11 mouse cellular contexts compared by ENCODE assay signal in the genomic region with DNA sequence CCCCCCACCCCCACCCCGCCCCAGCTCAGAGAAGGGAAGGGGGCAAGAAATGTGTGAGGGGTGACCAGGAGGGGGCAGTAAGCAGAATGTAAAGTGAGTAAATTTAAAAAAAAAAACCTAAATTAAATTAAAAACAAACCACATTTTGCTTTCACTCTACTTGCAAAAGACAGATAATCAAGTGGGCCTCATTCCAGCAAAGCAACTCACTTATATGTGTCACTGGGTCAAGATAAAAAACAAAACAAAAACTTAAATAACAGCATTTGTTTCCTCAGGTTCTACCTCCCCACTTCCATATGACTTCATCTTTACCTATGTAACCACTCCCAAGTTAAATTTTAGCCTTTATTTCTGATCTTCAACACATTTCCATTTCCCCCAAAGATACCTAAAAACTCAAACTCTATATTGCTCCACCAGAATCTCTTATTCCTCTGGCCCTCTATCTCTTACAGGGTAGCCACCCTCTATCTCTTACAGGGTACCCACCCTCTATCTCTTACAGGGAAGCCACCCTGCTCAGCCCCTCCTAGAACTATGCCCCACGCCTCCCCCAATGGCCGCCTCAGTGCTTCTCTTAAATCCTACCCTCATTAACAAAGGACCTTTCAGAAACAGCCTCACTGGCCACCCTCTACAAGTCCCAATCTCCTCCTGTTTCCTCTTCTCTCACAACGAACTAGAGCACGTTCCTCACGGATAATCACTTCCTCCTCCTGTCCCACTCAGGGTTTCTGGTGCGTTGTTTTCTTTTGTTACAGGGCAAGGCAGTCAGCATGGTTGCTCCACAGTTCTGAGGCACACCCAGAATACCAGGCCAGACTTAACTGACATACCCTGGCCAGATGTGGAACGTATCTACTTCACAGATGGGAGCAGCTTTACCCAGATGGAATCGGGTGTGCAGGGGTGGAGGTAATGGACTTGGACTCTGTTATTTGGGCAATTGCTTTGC. TPM values are rescaled to one million over a fixed set of nuclear protein-coding genes. Genes with fewer than 3 reads are reported as not detected.
DNase-seq lines count a peak whose midpoint lies in the region; ATAC-seq and TF ChIP-seq lines count a peak whose summit lies in the region.
"Had no signal": no experiment of that assay in that cellular context is flagged by ENCODE, and none has a peak within 500 bp of the region (broad histone marks: within the 10 kb centered on the region; RNA-seq: fewer than 3 reads in every experiment).

No protein-coding gene starts in this region.

- peaks cover 16% of the 10 kb centered on the region for H3K4me1 ChIP-seq in spleen, adult 2 months (ENCODE audit: control insufficient read depth, insufficient read depth, insufficient read length)
- H3K4me1 ChIP-seq in limb, embryonic 11.5 days (ENCODE audit: control insufficient read depth, insufficient read depth, low read length), result no peaks in the 10 kb centered on the region
- H3K4me1 ChIP-seq: midbrain, embryonic 15.5 days had no signal

- 62% methylated on average over 9 of the region's 9 CpGs for WGBS in spleen, adult 2 months
- 69% methylated on average over 9 of the region's 9 CpGs for WGBS in limb, embryonic 11.5 days

- no peaks in the 10 kb centered on the region for H3K36me3 ChIP-seq in spleen, adult 2 months (ENCODE audit: control insufficient read depth, insufficient read depth, low read length)
- no peaks in the 10 kb centered on the region for H3K36me3 ChIP-seq in limb, embryonic 11.5 days (ENCODE audit: control insufficient read depth, insufficient read depth, low read length)
- H3K36me3 ChIP-seq: midbrain, embryonic 15.5 days had no signal

- peak; percentile 5 for DNase-seq in embryo, embryonic 10 days (ENCODE audit: low spot score)
- DNase-seq in embryo, embryonic 11 days, result no peak
- DNase-seq in spleen, adult 2 months (ENCODE audit: low read depth in 1 of 2, low spot score in 2 of 2), result no peak
- no peak for DNase-seq in spleen, postnatal 10 days (ENCODE audit: low spot score in 2 of 2)
- DNase-seq in limb, embryonic 11.5 days (ENCODE audit: low spot score), result peak; percentile 26
- DNase-seq in mesoderm, embryonic 11.5 days (ENCODE audit: low read depth, low spot score), result peak; percentile 6
- DNase-seq in left cerebral cortex, adult 11 months (ENCODE audit: low spot score), result no peak
- DNase-seq in kidney, postnatal 14 days, result no peak
- DNase-seq: cerebellum, adult 18-20 months; layer of hippocampus, postnatal 36 days had no signal

- TF ChIP-seq CTCF in spleen, adult 2 months (IDR thresholded peaks at IDR 0.05; ENCODE audit: extremely low read depth, insufficient read depth, insufficient read length, insufficient replicate concordance), result no peak

- H3K27ac ChIP-seq in spleen, adult 2 months (ENCODE audit: insufficient read depth, low read length), result peak overlapping the region; percentile 78
- H3K27ac ChIP-seq in limb, embryonic 11.5 days (replicated peaks; ENCODE audit: low read depth, low read length), result no peak overlapping the region
- H3K27ac ChIP-seq: midbrain, embryonic 15.5 days had no signal

- no peak overlapping the region for H3K4me3 ChIP-seq in spleen, adult 2 months (ENCODE audit: extremely low read depth, insufficient read depth, insufficient read length)
- H3K4me3 ChIP-seq in limb, embryonic 11.5 days (ENCODE audit: low read depth, low read length), result no peak overlapping the region
- H3K4me3 ChIP-seq: midbrain, embryonic 15.5 days had no signal

- no peaks in the 10 kb centered on the region for H3K27me3 ChIP-seq in spleen, adult 2 months (ENCODE audit: control insufficient read depth, insufficient read depth, low read length)
- H3K27me3 ChIP-seq in limb, embryonic 11.5 days (ENCODE audit: control insufficient read depth, insufficient read depth, low read length), result no peaks in the 10 kb centered on the region
- H3K27me3 ChIP-seq: midbrain, embryonic 15.5 days had no signal

- no peak overlapping the region for H3K4me2 ChIP-seq in limb, embryonic 11.5 days (ENCODE audit: low read depth, severe bottlenecking)
- H3K4me2 ChIP-seq: midbrain, embryonic 15.5 days had no signal

- no peak for ATAC-seq in limb, embryonic 11.5 days (ENCODE audit: insufficient number of reproducible peaks, low FRiP score, low TSS enrichment, low read depth)
- ATAC-seq: midbrain, embryonic 15.5 days had no signal

- no peak for TF ChIP-seq POLR2A in spleen, adult 2 months (IDR thresholded peaks at IDR 0.05; ENCODE audit: low read depth, low read length)

- no peaks in the 10 kb centered on the region for H3K9me3 ChIP-seq in limb, embryonic 11.5 days (ENCODE audit: control insufficient read depth, low read length)
- H3K9me3 ChIP-seq: midbrain, embryonic 15.5 days had no signal

- H3K9ac ChIP-seq in limb, embryonic 11.5 days (ENCODE audit: low read length), result no peak overlapping the region
- H3K9ac ChIP-seq: midbrain, embryonic 15.5 days had no signal

RNA-seq across cellular contexts. Expression of gene Ift80, which starts 28.6 kb away (rescaled TPM):
- polyA plus RNA-seq in spleen, adult 2 months (2012; rRNA removed), result 2.6 and 3.1 TPM in 2 replicates
- polyA plus RNA-seq in limb, embryonic 11.5 days (2014; fragmentation: Nextera tagmentation; extraction: Ambion mirVana), result 21.4 and 22.1 TPM in 2 replicates

RNA-seq across cellular contexts. Expression of gene Smc4, which starts 28.7 kb away (rescaled TPM):
- 10.8 and 15.6 TPM in 2 replicates for polyA plus RNA-seq in spleen, adult 2 months (2012; rRNA removed)
- polyA plus RNA-seq in limb, embryonic 11.5 days (2014; fragmentation: Nextera tagmentation; extraction: Ambion mirVana), result 209 and 222 TPM in 2 replicates

Comparison
In these comparisons a context has a peak if more than half of its experiments do, and no peak if none do; other contexts are left out.
1. DNase-seq: peak in embryo, embryonic 10 days (single experiment), limb, embryonic 11.5 days (single experiment) and mesoderm, embryonic 11.5 days (single experiment); none in embryo, embryonic 11 days (single experiment), spleen, adult 2 months (0 of 2), spleen, postnatal 10 days (0 of 2), left cerebral cortex, adult 11 months (single experiment) and kidney, postnatal 14 days (single experiment).
2. RNA of gene Smc4, which starts 28.7 kb away (polyA plus RNA-seq): 209 to 222 TPM in limb, embryonic 11.5 days; 10.8 to 15.6 TPM in spleen, adult 2 months; every median in the first group is over 10 times any median in the second.